In genomic region chr2:115895256-115895655, GRCm38 (mm10) we compare ENCODE assay signal across 10 mouse cellular contexts.
DNase-seq lines count a peak whose midpoint lies in the region; ATAC-seq and TF ChIP-seq lines count a peak whose summit lies in the region.
"Had no signal": no experiment of that assay in that cellular context is flagged by ENCODE, and none has a peak within 500 bp of the region (broad histone marks: within the 10 kb centered on the region; RNA-seq: fewer than 3 reads in every experiment).

No protein-coding gene starts in this region.

- 8% methylated on average over 2 of the region's 2 CpGs for WGBS in kidney, embryonic 15.5 days
- WGBS in embryonic facial prominence, embryonic 13.5 days, result 49% methylated on average over 2 of the region's 2 CpGs
- WGBS in forebrain, embryonic 13.5 days, result 24% methylated on average over 2 of the region's 2 CpGs
- 27% methylated on average over 2 of the region's 2 CpGs for WGBS in midbrain, postnatal 0 days

- peak overlapping the region; percentile 69 for H3K27ac ChIP-seq in kidney, embryonic 15.5 days
- H3K27ac ChIP-seq in embryonic facial prominence, embryonic 13.5 days, result 0 out of 2 replicates have a peak overlapping the region, but pooled peaks have one; percentile 11
- H3K27ac ChIP-seq in forebrain, embryonic 13.5 days, result peak overlapping the region; percentile 76
- H3K27ac ChIP-seq in midbrain, postnatal 0 days (ENCODE audit: low read depth, low read length), result no peak overlapping the region

- no peak overlapping the region for H3K4me2 ChIP-seq in kidney, embryonic 15.5 days
- H3K4me2 ChIP-seq in embryonic facial prominence, embryonic 13.5 days, result no peak overlapping the region
- H3K4me2 ChIP-seq in forebrain, embryonic 13.5 days, result no peak overlapping the region
- no peak overlapping the region for H3K4me2 ChIP-seq in midbrain, postnatal 0 days (ENCODE audit: low read depth, low read length, poor library complexity, severe bottlenecking)

- H3K27me3 ChIP-seq in kidney, embryonic 15.5 days, result no peaks in the 10 kb centered on the region
- no peaks in the 10 kb centered on the region; the same call in 1 of the 2 replicates for H3K27me3 ChIP-seq in embryonic facial prominence, embryonic 13.5 days
- H3K27me3 ChIP-seq in forebrain, embryonic 13.5 days, result no peaks in the 10 kb centered on the region
- no peaks in the 10 kb centered on the region for H3K27me3 ChIP-seq in midbrain, postnatal 0 days (ENCODE audit: insufficient read depth, low read length)

- no peak overlapping the region for H3K9ac ChIP-seq in kidney, embryonic 15.5 days
- no peak overlapping the region for H3K9ac ChIP-seq in embryonic facial prominence, embryonic 13.5 days
- H3K9ac ChIP-seq in forebrain, embryonic 13.5 days, result no peak overlapping the region
- H3K9ac ChIP-seq in midbrain, postnatal 0 days (replicated peaks; ENCODE audit: low read length, poor library complexity, severe bottlenecking), result no peak overlapping the region

- peak; percentile 63 for ATAC-seq in kidney, embryonic 15.5 days (replicated peaks; ENCODE audit: low FRiP score)
- ATAC-seq in embryonic facial prominence, embryonic 13.5 days (ENCODE audit: insufficient number of reproducible peaks, insufficient read depth, low FRiP score, low TSS enrichment, low read depth), result no peak
- peak; percentile 52; the same call in 1 of the 2 replicates for ATAC-seq in forebrain, embryonic 13.5 days
- ATAC-seq in midbrain, postnatal 0 days (ENCODE audit: low FRiP score), result no peak; the same call in 1 of the 2 replicates

- H3K4me3 ChIP-seq in kidney, embryonic 15.5 days (replicated peaks), result no peak overlapping the region
- H3K4me3 ChIP-seq in embryonic facial prominence, embryonic 13.5 days, result no peak overlapping the region
- no peak overlapping the region for H3K4me3 ChIP-seq in forebrain, embryonic 13.5 days
- H3K4me3 ChIP-seq in midbrain, postnatal 0 days (ENCODE audit: low read depth, low read length), result no peak overlapping the region

- H3K36me3 ChIP-seq in kidney, embryonic 15.5 days, result 0 out of 2 replicates have a peak, but pooled peaks cover 2% of the 10 kb centered on the region
- H3K36me3 ChIP-seq in embryonic facial prominence, embryonic 13.5 days, result no peaks in the 10 kb centered on the region
- H3K36me3 ChIP-seq in forebrain, embryonic 13.5 days (ENCODE audit: poor library complexity, severe bottlenecking), result 0 out of 2 replicates have a peak, but pooled peaks cover 5% of the 10 kb centered on the region
- no peaks in the 10 kb centered on the region for H3K36me3 ChIP-seq in midbrain, postnatal 0 days (ENCODE audit: insufficient read depth, low read length)

- DNase-seq in kidney, adult 11 months, result no peak
- peak; percentile 35 for DNase-seq in midbrain, postnatal 0 days (ENCODE audit: low spot score)
- DNase-seq in spleen, adult 12 weeks (ENCODE audit: low spot score), result no peak
- no peak for DNase-seq in left cerebral cortex, postnatal 4 days
- DNase-seq: cerebellum, adult 9-10 months; gastrocnemius, postnatal 14 days; right cerebral cortex, adult 18-20 months had no signal

- intact Hi-C loops in left cerebral cortex, postnatal 4 days (cut with DNase I), result no loop called here

- H3K9me3 ChIP-seq in kidney, embryonic 15.5 days (replicated peaks), result no peaks in the 10 kb centered on the region
- no peaks in the 10 kb centered on the region for H3K9me3 ChIP-seq in embryonic facial prominence, embryonic 13.5 days
- H3K9me3 ChIP-seq in forebrain, embryonic 13.5 days (replicated peaks), result no peaks in the 10 kb centered on the region
- H3K9me3 ChIP-seq in midbrain, postnatal 0 days (ENCODE audit: low read length), result no peaks in the 10 kb centered on the region

- H3K4me1 ChIP-seq in kidney, embryonic 15.5 days, result peaks cover 71% of the 10 kb centered on the region
- H3K4me1 ChIP-seq in embryonic facial prominence, embryonic 13.5 days, result peaks cover 28% of the 10 kb centered on the region
- H3K4me1 ChIP-seq in forebrain, embryonic 13.5 days, result peaks cover 70% of the 10 kb centered on the region
- H3K4me1 ChIP-seq in midbrain, postnatal 0 days (ENCODE audit: insufficient read depth, low read length), result no peaks in the 10 kb centered on the region

- no peak for TF ChIP-seq CTCF in midbrain, postnatal 0 days (IDR thresholded peaks at IDR 0.05)

Comparison
In these comparisons a context has a peak if more than half of its experiments do, and no peak if none do; other contexts are left out.
1. ATAC-seq: peak in kidney, embryonic 15.5 days (single experiment) and forebrain, embryonic 13.5 days (single experiment); none in embryonic facial prominence, embryonic 13.5 days (single experiment) and midbrain, postnatal 0 days (single experiment).